Mouse (Mus musculus) lung, embryonic 15.5 days (tissue): ENCODE data around the gene Stx1a. TPM values are rescaled to one million over a fixed set of nuclear protein-coding genes. Genes with fewer than 3 reads are reported as not detected.

Experiments
- ATAC-seq: fragments of 200-750 bp; cut with Nextera tagmentation; 2 replicates; pipeline ENCODE4 v1.8.0; 2017; ENCODE audit warnings: moderate number of reproducible peaks, borderline replicate concordance; ENCODE audit not compliant: low FRiP score, low TSS enrichment; ENCODE audit errors: extremely low read depth
- H3K27ac ChIP-seq: fragments of 300-500 bp; sonication (generic); 2 replicates; pipeline ENCODE4 v1.5.1; 2015; ENCODE audit warnings: moderate library complexity, mild to moderate bottlenecking, inconsistent platforms
- H3K27me3 ChIP-seq: fragments of 300-500 bp; sonication (generic); 2 replicates; pipeline ENCODE4 v1.6.1; 2015; ENCODE audit warnings: inconsistent platforms
- H3K36me3 ChIP-seq: fragments of 300-500 bp; sonication (generic); 2 replicates; pipeline ENCODE4 v1.6.1; 2015; ENCODE audit warnings: inconsistent platforms
- H3K4me1 ChIP-seq: fragments of 300-500 bp; sonication (generic); 2 replicates; pipeline ENCODE4 v1.6.1; 2015; ENCODE audit warnings: inconsistent platforms
- H3K4me2 ChIP-seq: fragments of 300-500 bp; sonication (generic); 2 replicates; pipeline ENCODE4 v1.6.1; 2015; ENCODE audit warnings: inconsistent platforms, mild to moderate bottlenecking, moderate library complexity
- H3K4me3 ChIP-seq: fragments of 300-500 bp; sonication (generic); 2 replicates; pipeline ENCODE4 v1.5.1; 2015; ENCODE audit warnings: mild to moderate bottlenecking, inconsistent platforms
- H3K9ac ChIP-seq: fragments of 300-500 bp; sonication (generic); 2 replicates; pipeline ENCODE4 v1.6.1; 2015; ENCODE audit warnings: inconsistent platforms
- H3K9me3 ChIP-seq: fragments of 300-500 bp; sonication (generic); 2 replicates; pipeline ENCODE4 v1.6.1; 2016; ENCODE audit warnings: inconsistent platforms
- WGBS: fragments of 180-500 bp; shearing (Covaris S2); methylation state at CpG from one replicate; pipeline ENCODE4 v1.1.7; 2015; 5-methylcytosine and 5-hydroxymethylcytosine counted together
- polyA plus RNA-seq: library from polyadenylated mRNA; unstranded; fragments of >200 nt; fragmentation: Nextera tagmentation; extraction: Ambion mirVana; gene quantifications from 2 replicates; pipeline ENCODE4 v1.2.1, GENCODE M21; 2015

Gene Stx1a
- polyA plus RNA-seq, 1 experiment from 2014 or later = 13.2 TPM

- H3K4me3 ChIP-seq = peak overlapping the region; percentile 80
- H3K4me2 ChIP-seq = peak overlapping the region; percentile 90
- no peaks in the 10 kb centered on the region for H3K9me3 ChIP-seq
- H3K9ac ChIP-seq = peak overlapping the region; percentile 89
- peaks cover 6% of the 10 kb centered on the region; the same call in 1 of the 2 replicates for H3K36me3 ChIP-seq
- H3K27me3 ChIP-seq = no peaks in the 10 kb centered on the region
- H3K27ac ChIP-seq = peak overlapping the region; percentile 22; the same call in 1 of the 2 replicates
- H3K4me1 ChIP-seq = peaks cover 24% of the 10 kb centered on the region
- 11% methylated on average over 14 of the region's 14 CpGs for WGBS
- peak; percentile 51 for ATAC-seq
Measured at GRCm38 (mm10) chr5:135076931-135077505, 53.7 kb downstream of the Stx1a start.

GRCm38 (mm10) chr5:135077564-135078481, 54.5 kb downstream of the Stx1a start, which contains the start of gene Vps37d:
Gene Vps37d, minus strand, starts transcription at chr5:135078266.
- peak; percentile 83 for ATAC-seq
- Histone ChIP-seq H3K36me3 (no peaks in the 10 kb centered on the region), H3K9me3 (no peaks in the 10 kb centered on the region), H3K9ac (peak within 1 kb of the TSS; percentile 89), H3K4me2 (peak within 1 kb of the TSS; percentile 90), H3K27me3 (no peaks in the 10 kb centered on the region), H3K4me3 (peak within 1 kb of the TSS; percentile 80), H3K4me1 (peaks cover 24% of the 10 kb centered on the region), H3K27ac (peak within 1 kb of the TSS; percentile 65)
- 2% methylated on average over 50 of the region's 83 CpGs for WGBS

- Histone ChIP-seq H3K4me2 (peak overlapping the region; percentile 90), H3K4me1 (peaks cover 22% of the 10 kb centered on the region), H3K9ac (peak overlapping the region; percentile 89), H3K4me3 (peak overlapping the region; percentile 80), H3K9me3 (no peaks in the 10 kb centered on the region), H3K27ac (no peak overlapping the region), H3K36me3 (no peaks in the 10 kb centered on the region), H3K27me3 (no peaks in the 10 kb centered on the region; the same call in 1 of the 2 replicates)
- ATAC-seq = no peak; the same call in 1 of the 2 replicates
- WGBS = 1% methylated on average over 11 of the region's 11 CpGs
Measured at GRCm38 (mm10) chr5:135078482-135078810, 55.2 kb downstream of the Stx1a start.

GRCm38 (mm10) chr5:135079578-135079977, 56.3 kb downstream of the Stx1a start:
- no peak for ATAC-seq
- Histone ChIP-seq H3K27me3 (no peaks in the 10 kb centered on the region; the same call in 1 of the 2 replicates), H3K36me3 (no peaks in the 10 kb centered on the region), H3K9me3 (no peaks in the 10 kb centered on the region), H3K4me2 (no peak overlapping the region), H3K9ac (no peak overlapping the region), H3K4me3 (no peak overlapping the region), H3K27ac (no peak overlapping the region), H3K4me1 (peaks cover 18% of the 10 kb centered on the region)
- 94% methylated on average over 2 of the region's 2 CpGs for WGBS

- H3K27me3 ChIP-seq = peaks cover 2% of the 10 kb centered on the region; the same call in 1 of the 2 replicates
- ATAC-seq = no peak
- H3K9me3 ChIP-seq = no peaks in the 10 kb centered on the region
- H3K4me3 ChIP-seq = no peak overlapping the region
- H3K36me3 ChIP-seq = no peaks in the 10 kb centered on the region
- H3K4me2 ChIP-seq = no peak overlapping the region
- no peak overlapping the region for H3K27ac ChIP-seq
- peaks cover 18% of the 10 kb centered on the region for H3K4me1 ChIP-seq
- WGBS = 81% methylated on average over 5 of the region's 5 CpGs
- H3K9ac ChIP-seq = no peak overlapping the region
Measured at GRCm38 (mm10) chr5:135080539-135080938, 57.3 kb downstream of the Stx1a start.

- 54% methylated on average over 4 of the region's 4 CpGs for WGBS
- Histone ChIP-seq H3K36me3 (no peaks in the 10 kb centered on the region), H3K9ac (no peak overlapping the region), H3K4me2 (no peak overlapping the region), H3K4me3 (no peak overlapping the region), H3K4me1 (no peaks in the 10 kb centered on the region), H3K27ac (no peak overlapping the region), H3K9me3 (no peaks in the 10 kb centered on the region), H3K27me3 (peaks cover 50% of the 10 kb centered on the region)
- no peak for ATAC-seq
Measured at GRCm38 (mm10) chr5:135086871-135087270, 63.6 kb downstream of the Stx1a start.

GRCm38 (mm10) chr5:135089653-135090052, 66.4 kb downstream of the Stx1a start, which contains the start of gene Mlxipl:
Gene Mlxipl, plus strand, starts transcription at chr5:135089890.
- Histone ChIP-seq H3K36me3 (no peaks in the 10 kb centered on the region), H3K27me3 (peaks cover 61% of the 10 kb centered on the region), H3K9me3 (no peaks in the 10 kb centered on the region), H3K9ac (no peak within 1 kb of the TSS), H3K4me1 (no peaks in the 10 kb centered on the region), H3K4me3 (0 out of 2 replicates have a peak within 1 kb of the TSS, but pooled peaks have one; percentile 1), H3K4me2 (peak within 1 kb of the TSS; percentile 34), H3K27ac (no peak within 1 kb of the TSS)
- no peak for ATAC-seq
- 2% methylated on average over 38 of the region's 39 CpGs for WGBS

Other genes with a start within 250 kb of the Stx1a start
- not detected in 2 replicates for gene Tmem270, start 116.7 kb upstream of the Stx1a start, polyA plus RNA-seq
- gene Cldn13, start 108.0 kb upstream of the Stx1a start, polyA plus RNA-seq = 0.65 and 1.6 TPM in 2 replicates
- gene Mettl27, start 91.1 kb upstream of the Stx1a start, polyA plus RNA-seq = 24.7 TPM in 2 replicates
- 31.7 and 34.3 TPM in 2 replicates for gene Cldn4, start 76.5 kb upstream of the Stx1a start, polyA plus RNA-seq
- gene Cldn3, start 37.3 kb upstream of the Stx1a start, polyA plus RNA-seq = 241 and 259 TPM in 2 replicates
- 66.7 and 66.9 TPM in 2 replicates for gene Abhd11, start 14.3 kb upstream of the Stx1a start, polyA plus RNA-seq
- gene Dnajc30, start 40.7 kb downstream of the Stx1a start, polyA plus RNA-seq = 29.1 and 31.7 TPM in 2 replicates
- 117 and 124 TPM in 2 replicates for gene Bud23, start 41.5 kb downstream of the Stx1a start, polyA plus RNA-seq
- gene Vps37d, start 54.8 kb downstream of the Stx1a start, polyA plus RNA-seq = 6.1 and 9.1 TPM in 2 replicates
- 1.4 and 2.8 TPM in 2 replicates for gene Mlxipl, start 66.4 kb downstream of the Stx1a start, polyA plus RNA-seq
- 21.4 and 21.7 TPM in 2 replicates for gene Tbl2, start 126.2 kb downstream of the Stx1a start, polyA plus RNA-seq
- 48.7 and 49.2 TPM in 2 replicates for gene Bcl7b, start 144.8 kb downstream of the Stx1a start, polyA plus RNA-seq
- gene Baz1b, start 163.8 kb downstream of the Stx1a start, polyA plus RNA-seq = 47.5 and 47.9 TPM in 2 replicates
- 0.61 and 1.1 TPM in 2 replicates for gene Fzd9, start 227.7 kb downstream of the Stx1a start, polyA plus RNA-seq